Mouse (Mus musculus) T-cell, adult 2 months (primary cell): Measurements from ENCODE around the gene Dync2h1.
"Not testable (repeated sequence)": the region's sequence is repeated elsewhere in the genome, so short reads cannot be mapped to it uniquely, and the experiment has no call there.

Experiments used
- DNase-seq: peaks from one replicate; pipeline ENCODE4 v3.0.0; 2022; ENCODE audit warnings: low spot score

Dync2h1 gene

DNA sequence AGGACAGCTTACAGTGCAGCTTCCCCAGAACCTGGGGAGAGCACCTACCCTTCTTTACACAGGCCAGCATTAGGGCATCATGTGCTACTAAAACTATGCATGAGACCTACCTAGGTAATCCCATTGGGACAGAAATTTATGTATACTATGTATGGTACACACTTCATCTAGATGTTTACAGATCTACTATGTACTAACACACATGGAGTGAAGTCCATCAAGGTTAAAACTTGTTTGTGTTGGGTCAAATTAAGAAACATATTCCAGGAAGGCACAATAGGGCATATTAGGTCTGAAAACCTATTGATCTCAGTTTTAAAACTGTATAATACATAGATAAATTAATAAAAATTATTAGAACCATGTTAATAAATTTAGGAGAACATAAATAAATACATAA is 168.6 kb downstream of the Dync2h1 start:
- no peak for DNase-seq

DNA sequence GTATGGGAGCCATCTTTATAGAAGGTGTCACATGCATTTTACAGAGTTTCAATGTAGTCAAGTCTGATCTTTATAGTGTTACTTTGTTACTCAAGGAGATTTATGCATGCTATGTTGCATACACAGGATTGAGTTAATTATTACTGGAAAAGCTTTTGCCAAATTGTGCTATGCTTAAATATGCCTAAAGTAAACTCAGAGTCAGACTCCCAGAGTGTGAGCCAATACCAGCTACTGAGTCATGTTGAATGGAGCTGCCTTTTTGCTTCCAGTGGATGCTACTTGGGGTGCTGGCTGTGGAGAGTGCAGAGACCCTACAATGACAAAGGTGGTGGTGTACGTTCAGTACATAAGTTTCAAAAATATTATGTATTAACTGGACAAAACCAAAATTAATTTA is 169.5 kb downstream of the Dync2h1 start:
- DNase-seq = no peak

DNA sequence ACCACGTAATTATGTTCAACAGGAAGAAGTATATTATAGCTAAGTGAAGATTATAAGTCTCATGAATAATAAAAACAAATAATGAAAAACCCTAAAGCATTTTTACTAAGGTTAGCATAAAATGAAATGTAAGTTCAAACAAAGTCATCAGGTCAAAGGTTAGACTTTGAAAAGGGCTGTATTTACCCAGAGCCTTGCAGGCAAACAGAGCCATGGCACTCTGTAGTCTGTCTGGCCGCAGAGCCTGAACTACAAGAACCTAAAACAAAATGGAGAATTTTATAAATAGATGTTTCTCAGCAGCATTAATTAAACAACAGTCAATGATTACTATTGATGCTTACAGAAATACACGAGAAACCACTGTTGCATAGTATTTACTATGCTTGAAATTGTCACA is 174.5 kb downstream of the Dync2h1 start:
- no peak for DNase-seq

DNA sequence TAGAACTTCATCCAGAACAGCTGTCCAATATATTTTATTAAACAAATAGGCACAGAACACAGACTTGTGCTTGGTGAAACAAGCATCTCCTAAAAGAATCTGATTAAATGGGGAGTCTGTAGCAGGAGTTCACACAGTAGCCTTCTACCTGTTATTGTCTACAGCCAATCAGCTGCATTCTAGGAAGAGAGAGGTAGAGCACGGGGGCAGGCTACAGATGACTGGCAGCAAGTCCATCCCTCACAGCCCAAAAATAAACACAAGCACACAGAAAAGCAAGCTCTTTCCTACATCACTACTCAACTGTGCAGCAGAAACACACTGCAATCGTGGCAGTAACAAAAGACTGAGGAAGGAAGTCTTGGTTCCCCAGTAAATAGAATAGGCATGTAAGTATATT is 189.4 kb downstream of the Dync2h1 start:
- DNase-seq = no peak

DNA sequence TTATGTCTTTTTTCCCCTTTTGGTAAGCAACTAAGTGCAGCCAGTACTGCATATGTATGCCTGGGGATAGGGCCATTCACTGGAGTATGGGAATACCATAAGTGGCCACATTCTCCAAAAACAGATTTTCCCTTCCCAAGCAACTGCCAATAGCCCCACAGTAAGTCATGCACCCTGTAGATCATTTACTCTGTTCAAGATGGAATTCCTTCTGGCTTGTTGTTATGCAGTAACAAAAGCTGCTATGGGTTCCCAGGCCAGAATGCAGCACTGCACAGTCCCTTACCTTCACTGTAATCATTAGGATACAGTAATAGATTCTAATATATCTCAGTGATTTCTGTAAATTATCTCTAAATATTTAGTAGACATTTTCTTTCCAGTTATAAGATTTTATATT is 190.0 kb downstream of the Dync2h1 start:
- no peak for DNase-seq

DNA sequence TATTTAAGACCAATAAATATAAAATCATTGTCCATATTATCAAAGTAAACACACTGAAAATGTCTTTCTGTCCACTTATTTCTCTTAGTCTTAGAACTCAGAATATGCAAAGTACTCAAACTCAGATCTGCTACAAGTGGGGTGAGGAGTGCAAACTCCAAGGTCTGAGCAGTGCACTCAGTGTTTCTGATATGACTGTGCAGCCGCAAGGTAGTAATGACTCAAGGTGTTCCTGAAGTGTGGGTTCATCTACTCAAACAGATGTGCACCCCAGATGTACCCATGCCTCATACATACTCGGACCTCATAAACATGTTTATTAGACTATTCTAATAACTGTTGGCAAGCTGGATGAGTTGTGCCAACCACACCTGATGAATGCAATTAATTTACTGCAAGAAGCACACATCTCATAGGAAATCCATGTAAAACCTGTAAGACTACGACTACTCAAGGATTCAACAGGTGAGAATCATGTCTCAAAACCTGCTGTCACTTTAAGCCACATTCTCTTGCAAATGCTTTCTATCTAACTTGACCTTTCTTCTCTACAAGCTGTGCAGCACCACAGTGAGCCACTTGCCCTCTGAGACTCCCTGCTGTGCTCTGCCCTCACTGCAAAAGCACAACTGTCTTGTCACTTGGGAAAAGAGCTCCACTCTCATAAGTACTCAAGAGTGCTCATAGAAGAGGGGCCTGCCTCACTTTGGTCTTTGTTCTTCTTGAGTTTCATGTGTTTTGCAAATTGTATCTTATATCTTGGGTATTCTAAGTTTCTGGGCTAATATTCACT is 195.2 kb downstream of the Dync2h1 start:
- no peak for DNase-seq

DNA sequence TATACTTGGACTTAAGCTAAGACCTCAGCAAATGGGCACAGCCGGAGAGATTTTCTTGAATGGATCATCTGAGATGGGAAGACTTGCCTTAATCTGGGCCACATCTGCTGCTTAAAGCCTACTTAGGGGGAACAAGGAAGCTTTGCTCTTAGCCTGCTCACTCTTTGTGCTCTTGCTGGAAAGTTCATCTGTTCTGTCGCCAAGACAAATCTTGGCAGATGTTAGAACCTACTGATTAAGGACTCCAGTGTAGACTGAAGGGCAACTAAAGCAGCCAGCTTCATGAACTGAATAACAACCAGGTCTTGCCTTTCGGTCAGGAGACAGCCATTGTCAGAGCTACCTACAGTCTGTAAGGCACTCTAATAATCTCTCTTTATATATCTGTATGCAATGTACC is 198.1 kb downstream of the Dync2h1 start:
- no peak for DNase-seq

DNA sequence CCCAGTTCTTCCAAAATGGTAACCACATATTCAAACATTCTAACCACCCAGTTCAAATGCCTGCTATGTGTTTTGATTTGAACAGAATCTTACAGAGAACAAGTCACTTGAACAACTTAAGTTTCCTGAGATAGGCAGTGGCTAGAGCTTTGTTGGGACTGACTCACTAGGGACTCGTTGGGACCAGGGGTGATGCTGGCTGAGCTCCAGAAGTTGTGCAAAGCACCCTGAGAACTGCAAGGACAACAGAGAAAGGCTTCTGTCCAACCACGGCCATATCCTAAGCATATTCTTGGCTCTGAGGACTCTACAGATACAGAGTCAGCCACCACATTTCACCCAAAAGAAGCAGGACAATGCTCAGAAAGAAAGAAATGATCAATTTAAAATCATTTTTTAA is 215.1 kb downstream of the Dync2h1 start:
- DNase-seq = no peak

DNA sequence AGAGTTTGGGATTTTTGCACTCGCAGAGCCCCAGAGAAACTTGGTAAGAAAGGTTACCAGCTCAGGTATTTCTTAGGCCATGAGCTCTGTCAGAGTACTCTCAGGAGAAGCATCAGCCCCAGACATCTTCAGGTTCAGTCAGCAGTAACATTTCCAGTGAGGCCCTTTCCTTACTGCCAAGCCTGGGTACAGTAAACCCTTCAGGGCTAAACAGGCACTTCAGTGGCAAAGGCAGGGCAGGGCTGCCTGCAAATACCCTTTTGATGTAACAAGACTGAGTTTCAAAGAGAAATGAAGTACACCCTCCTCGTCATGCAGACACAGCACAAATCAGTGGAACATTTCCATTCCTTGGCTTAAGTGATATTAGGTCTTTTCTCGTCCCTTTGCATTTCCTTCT is 219.2 kb downstream of the Dync2h1 start:
- DNase-seq = no peak

DNA sequence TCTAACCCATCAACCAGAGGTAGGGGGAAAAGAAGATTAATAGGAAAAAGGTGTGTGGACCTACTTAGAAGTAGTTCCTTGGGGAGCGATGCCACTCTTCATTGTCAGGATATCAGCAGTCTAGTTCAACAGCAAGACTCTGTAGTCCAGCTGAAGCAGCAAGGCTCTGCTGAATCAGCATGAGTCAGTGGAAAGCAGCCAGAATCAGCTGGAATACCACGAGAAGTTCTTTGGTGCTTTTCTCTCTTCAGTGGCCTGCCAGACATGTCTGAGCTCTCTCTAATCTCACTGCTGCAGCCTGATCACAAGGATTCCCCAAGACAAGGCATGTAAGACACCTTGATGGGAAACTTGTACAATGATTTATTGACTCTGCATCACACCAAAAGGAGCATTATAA is 225.9 kb downstream of the Dync2h1 start:
- no peak for DNase-seq

DNA sequence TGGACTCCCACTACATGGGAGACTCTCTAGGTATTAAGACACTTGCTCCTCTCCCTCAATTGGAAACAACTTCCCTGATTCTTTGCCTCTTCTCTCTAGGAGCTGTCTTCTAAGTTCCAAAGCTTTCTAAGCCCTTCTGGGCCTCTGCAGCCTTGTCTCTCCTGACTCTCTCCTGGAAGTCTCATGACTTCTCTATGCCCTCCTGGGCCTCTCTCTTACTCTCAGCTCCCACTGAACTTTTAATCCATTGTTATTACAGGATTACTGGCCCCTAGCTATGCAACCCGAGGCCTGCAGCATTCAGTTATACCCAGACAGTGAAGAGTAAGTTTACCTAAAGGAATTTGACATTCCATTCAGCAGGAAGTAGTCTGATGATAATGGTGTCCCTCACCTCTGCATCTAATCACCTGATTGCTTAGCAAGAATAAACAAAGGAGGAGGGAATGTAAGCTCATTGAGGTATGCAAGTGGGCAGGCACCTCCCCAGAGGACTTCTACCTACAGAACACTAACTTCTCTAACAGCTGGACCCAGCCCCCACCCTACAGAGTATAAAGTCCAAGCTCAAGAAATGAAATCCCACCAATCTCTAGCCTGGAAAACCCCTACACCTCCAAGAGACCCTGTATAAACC is 256.7 kb downstream of the Dync2h1 start:
- no peak for DNase-seq

DNA sequence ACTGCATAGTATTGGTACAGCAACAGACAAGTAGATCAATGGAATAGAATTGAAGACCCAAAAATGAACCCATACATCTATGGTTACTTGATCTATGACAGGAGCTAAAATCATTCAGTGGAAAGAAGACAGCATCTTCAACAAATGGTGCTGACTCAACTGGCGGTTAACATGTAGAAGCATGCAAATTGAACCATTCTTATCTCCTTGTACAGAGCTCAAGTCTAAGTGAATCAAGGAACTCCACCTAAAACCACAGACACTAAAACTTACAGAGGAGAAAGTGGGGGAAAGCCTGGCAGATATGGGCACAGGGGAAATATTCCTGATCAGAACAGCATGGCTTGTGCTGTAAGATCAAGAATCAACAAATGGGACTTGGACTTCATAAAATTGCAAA is 270.8 kb downstream of the Dync2h1 start:
- DNase-seq = no peak

DNA sequence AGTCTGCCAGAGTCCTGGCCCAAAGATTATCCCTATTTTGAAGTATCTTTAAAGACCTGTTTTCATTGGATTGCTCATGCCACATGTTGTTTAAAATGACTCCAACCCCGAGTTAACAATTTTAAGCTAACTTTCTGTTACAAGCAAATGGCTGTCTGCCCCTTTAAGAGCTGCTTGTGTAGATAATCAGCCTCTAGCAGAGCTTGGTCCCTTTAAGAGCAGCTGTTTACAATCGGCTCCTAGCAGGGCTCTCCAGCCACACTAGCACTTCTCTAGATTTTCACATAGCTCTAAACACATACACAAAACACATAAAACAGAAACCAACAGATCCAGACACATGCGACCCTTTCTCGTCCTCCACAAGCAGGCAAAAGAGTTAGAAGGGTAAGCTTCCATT is 273.7 kb downstream of the Dync2h1 start:
- not testable (repeated sequence) for DNase-seq

DNA sequence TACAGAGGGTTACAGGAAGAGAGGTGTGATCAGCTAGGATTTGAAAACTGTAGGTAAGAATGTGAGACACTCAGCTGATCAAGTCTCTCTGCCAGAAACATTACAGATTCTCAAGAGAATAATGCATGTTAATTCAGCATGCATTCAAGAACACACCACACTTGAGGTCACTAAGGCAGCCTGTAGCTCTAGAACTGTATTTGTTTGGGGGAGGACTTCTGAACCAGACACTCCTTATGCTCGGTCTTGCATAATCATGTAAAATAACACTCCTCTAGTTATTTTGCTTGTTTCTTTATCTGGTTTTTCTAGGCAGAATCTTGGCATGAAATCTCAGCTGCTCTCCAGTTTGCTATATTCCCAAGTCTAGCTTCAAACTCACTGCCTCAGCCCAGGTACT is 282.6 kb downstream of the Dync2h1 start:
- no peak for DNase-seq

DNA sequence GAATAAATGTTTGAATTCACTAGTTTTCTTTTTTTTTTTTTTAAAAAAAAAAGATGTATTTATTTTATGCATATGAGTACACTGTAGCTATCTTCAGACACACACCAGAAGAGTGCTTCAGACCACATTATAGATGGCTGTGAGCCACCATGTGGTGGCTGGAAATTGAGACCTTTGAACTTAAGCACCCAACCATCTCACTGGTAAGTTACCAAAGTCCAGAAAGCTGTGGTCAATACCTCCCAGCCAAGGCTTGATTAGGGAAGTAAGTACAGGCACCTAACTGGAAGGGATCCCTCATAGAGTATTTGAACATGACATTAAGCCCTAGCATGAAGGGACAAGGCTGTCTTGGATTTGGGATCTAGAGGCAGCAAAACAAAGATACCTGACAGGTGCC is 292.9 kb downstream of the Dync2h1 start:
- no peak for DNase-seq

DNA sequence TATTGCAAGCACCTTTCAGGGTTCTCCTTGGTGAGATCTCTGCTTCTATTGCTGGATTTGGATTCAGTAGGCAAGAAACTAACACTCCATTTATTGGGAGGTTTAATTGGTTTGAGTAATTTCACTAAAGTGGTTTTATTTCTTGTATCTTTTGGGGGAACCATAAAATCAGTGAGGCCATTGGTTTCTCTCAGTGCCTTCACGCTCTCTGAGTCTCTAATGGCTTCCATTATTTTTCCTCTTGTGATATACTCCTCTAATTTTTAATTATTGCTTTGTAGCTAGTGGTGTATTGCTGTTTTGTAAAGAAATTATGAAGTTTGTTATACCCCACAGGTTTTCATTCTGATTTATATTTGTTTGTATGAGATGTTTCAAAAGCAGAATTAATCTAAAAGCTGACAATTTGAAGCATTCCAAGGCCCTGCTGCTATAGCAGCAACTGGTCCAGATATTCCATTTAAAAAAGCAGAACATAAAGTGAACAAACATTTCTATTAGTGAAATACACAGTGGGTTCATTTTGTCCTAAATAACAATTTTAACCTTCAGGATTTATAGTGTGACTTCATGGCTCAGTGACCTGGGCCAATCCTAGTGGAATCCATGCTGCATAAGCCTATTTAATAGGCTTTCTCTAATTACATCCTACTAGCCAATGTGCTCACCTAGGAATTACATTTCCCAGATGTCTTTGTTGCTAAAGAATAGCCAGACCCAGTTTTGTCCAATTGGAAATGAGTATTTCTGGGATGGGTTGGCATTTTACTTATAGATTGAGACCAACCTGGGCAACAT is 302.9 kb downstream of the Dync2h1 start:
- no peak for DNase-seq
